Mouse (Mus musculus) urinary bladder, postnatal 4 days (tissue): Measurements from ENCODE around the gene AI464131.
"Not testable (repeated sequence)": the region's sequence is repeated elsewhere in the genome, so short reads cannot be mapped to it uniquely, and the experiment has no call there.

ENCODE experiments used
- DNase-seq, 2 experiments: peaks; one replicate each; pipeline ENCODE4 v3.0.0; 2021 to 2022; ENCODE audit warnings: low spot score in 2 of 2

AI464131 gene

DNA sequence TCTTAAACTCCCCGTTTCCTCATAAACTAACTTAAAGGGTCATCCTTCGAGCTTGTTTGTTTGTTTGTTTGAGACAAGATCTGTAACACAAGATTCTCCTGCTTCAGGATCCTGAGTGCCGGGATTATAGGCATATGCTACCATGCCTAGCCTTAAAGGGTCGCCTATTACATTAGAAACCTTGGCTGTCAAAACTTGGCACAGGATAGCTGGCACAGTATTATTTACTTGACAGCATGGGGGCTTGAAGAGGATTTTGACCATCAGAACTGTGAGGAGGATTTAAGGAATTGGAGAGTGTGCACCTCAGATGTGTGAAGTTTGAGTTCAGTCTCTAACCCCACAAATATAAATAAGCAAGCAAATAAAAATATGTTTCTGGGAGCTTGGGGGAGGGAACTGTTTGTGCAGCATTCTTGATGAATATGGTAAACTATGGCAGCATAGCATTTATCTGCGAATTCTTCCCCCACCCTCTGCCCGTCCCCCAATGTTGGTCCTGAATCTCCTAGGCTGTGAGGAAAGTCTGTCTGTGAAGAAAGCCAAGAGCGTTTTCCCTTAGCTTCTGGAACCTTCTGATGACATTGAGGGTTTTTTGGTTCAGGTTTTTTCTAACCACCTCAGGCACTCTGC, 32.7 kb downstream of the AI464131 start:
- DNase-seq = no peak

DNA sequence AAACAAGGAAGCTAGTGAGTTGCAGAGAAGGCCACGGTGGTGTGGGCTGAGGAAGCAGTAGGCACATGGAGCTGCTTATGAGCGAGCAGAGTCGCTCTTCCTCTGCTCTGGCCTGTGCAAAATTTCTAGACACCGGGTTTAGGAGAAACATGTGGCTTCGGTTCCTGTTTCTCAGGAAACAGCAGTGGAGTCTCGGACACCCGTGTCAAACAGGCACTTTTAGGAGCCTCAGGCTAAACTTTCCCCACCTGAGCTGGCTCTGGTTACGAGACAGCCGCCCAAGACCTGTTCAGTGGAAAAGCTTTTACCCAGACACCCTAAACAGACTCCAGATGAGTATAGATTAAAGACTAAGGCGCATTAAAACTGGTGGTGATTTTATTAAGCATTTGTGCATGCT, 33.7 kb downstream of the AI464131 start:
- DNase-seq = no peak

DNA sequence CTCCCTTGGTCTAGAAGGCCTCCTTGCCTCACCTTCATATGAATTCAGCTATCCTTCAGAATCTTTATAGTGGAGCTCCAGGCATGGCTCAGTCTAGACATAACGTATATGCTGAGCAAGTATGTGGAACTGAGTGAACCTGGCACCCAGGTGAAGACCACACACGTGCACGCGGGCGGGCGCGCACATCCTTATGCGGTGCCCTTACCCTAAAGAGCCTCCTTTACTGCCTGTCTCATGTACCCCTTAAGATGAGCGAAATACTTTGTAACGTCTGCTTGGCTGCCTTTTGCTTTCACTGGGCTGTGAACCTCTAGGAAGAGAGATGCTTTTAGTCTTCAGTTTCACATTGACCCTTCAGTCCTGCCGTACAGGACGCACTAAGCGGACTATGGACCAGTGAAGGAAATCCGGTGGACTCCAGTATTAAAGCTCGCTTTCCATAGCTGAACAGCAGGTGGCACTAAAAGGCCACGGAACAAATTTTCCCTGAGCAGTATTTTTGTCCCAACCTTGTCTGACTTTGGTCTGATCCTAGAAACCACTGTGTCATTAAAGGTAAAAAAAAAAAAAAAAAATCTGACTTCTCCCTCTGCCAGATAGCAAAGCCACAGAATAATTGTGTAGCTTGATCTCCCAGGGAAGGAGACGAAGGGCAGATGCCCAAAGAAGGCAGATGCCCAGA, 34.3 kb downstream of the AI464131 start:
- no peak for DNase-seq

DNA sequence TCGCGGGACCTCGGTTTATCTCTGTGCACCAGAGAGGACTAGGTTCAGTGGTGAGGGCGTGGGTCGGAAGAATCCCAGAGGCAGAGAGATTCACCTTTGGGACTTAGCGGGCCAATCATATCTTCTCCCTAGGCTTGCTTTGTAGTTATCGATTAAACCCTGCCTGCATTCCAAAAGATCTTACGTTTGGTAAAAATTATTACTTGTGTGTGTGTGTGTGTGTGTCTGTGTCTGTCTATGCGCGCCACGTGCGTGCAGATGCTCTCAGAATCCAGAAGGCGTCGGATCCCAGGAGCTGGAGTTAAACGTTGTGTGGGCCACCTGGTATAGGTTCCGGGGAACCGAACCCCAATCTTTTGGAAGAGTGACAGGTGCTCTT, 37.6 kb downstream of the AI464131 start:
- no peak for DNase-seq

DNA sequence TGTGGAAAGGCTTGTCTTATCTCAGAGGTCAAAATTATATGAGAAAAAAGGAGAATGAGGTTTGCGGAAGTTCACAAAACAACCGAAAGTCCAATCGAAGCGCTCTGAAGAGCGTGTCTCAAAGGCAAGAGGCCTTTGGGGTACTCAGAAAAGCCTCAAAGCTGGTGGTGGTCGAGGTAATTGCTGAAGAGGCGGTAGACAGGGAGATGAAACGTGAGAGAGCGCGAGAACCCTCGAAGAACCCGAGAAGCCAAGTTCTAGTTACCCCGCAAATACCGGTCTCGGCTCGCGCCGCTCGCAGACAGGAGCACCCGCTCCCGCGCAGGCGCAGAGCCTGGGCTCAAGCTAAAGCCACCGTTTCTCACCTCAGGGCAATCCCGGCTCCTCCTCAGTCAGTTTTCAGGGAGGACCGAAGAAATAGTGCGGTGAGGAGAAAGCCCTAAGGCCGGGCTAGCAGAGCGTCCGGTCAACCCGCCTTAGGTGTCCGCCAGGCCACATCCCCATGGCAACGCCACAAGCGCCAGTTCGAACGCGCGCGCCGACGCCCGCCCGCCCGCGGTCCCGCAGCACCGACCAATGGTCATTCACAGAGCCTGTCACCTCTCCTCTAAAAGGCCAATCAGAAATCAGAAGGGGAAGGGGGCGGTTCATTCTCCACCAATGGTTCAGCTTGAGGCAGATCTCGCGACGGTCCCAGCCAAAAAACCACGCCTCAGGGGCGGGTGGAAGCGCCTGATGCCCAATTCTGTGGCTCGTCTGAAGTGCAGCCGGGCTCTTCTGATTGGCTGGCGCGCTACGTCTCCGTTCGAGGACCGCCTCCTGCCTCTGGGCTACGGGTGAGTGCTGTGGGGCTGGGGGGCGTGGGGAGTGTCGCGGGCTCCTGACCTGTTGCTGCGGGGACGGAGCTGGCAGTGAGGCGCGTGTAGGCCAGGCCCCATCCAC, 38.3 kb downstream of the AI464131 start, which contains the start of the genes Kif24 and Nudt2:
Gene Kif24, minus strand, starts transcription at position 543 of the 942 bp plus-strand sequence.
Gene Nudt2, plus strand, starts transcription at position 807 of the 942 bp plus-strand sequence.
- peak; percentile 97 for DNase-seq

DNA sequence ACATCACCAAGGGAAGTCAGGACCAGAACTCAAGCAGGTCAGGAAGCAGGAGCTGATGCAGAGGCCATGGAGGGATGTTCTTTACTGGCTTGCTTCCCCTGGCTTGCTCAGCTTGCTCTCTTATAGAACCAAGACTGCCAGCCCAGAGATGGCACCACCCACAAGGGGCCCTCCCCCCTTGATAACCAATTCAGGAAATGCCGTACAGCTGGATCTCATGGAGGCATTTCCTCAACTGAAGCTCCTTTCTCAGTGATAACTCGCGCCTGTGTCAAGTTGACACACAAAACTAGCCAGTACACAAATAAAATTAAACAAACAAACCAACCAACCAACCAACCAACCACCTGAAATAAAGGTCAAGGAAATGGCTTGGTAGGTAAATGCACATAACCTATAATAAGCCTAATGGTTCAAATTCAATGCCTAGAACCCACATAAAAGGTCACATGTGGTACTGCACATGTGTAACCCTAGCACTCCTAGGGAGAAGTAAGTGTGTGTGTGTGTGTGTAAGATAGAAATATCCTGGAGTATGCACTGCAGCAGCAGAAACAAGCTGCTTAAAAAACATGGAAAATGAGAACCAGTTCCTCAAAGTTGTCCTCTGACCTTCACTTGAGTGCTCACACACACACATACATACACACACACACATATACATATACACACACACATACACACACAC, 39.7 kb downstream of the AI464131 start:
- not testable (repeated sequence) for DNase-seq

DNA sequence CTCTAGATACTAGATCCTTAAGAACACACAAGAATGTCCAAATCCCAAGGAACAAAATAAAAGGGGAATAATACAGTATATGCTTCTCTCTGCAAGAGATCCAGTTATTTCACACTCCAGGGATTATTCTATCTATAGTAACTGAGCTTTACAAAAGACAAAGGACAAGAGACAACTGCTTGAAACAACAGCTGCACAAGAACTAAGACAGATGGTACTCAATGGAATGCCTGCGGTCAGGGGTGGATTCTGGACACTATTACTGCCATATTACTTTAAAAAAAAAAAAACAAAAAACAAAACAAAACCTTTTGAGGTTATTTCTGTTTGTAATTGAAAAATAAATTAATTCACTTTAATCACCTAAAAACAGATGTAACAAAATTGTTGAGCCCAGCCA, 42.2 kb downstream of the AI464131 start:
- no peak for DNase-seq

DNA sequence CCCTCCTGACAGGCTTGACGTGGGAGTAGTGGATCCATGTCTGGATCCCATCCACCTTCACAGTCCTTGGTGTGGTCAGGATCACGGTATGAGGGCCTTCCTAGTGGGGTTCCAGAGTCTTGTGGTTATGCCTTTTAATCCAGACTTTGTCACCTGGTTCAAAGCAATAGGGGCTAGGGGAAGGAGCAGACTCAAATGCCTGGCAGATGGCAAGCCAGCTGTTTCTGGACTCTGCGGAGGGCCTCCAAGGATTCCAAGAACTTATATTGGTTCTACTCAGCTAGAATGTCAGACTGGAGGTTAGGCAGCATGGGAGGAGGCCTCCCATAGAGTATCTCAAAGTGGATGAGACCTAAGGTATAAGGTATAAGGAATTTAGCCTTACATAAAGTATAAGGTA, 55.3 kb downstream of the AI464131 start:
- no peak for DNase-seq
